Mouse (Mus musculus): ENCODE data around the gene Wdfy2.
"Not testable (repeated sequence)": the region's sequence is repeated elsewhere in the genome, so short reads cannot be mapped to it uniquely, and the experiment has no call there.

Gene Wdfy2

GRCm38 (mm10) chr14:62880084-62880851 lies 42.8 kb downstream of the Wdfy2 start:
- Histone ChIP-seq H3K36me3 (ENCODE audit: control insufficient read depth, insufficient read depth, low read length, poor library complexity, severe bottlenecking) (no peaks in the 10 kb centered on the region), H3K27me3 (ENCODE audit: control insufficient read depth, insufficient read depth, low read length, poor library complexity, severe bottlenecking) (no peaks in the 10 kb centered on the region)
- DNase-seq (ENCODE audit: low read depth, low spot score): no peak

GRCm38 (mm10) chr14:62882061-62882614 lies 44.7 kb downstream of the Wdfy2 start:
- DNase-seq (ENCODE audit: low read depth, low spot score): peak; percentile 19

GRCm38 (mm10) chr14:62883551-62883950 lies 46.1 kb downstream of the Wdfy2 start:
- Histone ChIP-seq H3K36me3 (ENCODE audit: control insufficient read depth, insufficient read depth, low read length, poor library complexity, severe bottlenecking) (0 out of 2 replicates have a peak, but pooled peaks cover 3% of the 10 kb centered on the region), H3K27me3 (ENCODE audit: control insufficient read depth, insufficient read depth, low read length, poor library complexity, severe bottlenecking) (no peaks in the 10 kb centered on the region)
- no peak for DNase-seq (ENCODE audit: low read depth, low spot score)

More at GRCm38 (mm10) chr14:62882061-62882614, 44.7 kb downstream of the Wdfy2 start:
- Histone ChIP-seq H3K36me3 (ENCODE audit: control insufficient read depth, insufficient read depth, low read length, poor library complexity, severe bottlenecking) (0 out of 2 replicates have a peak, but pooled peaks cover 3% of the 10 kb centered on the region), H3K27me3 (ENCODE audit: control insufficient read depth, insufficient read depth, low read length, poor library complexity, severe bottlenecking) (no peaks in the 10 kb centered on the region)

DNA sequence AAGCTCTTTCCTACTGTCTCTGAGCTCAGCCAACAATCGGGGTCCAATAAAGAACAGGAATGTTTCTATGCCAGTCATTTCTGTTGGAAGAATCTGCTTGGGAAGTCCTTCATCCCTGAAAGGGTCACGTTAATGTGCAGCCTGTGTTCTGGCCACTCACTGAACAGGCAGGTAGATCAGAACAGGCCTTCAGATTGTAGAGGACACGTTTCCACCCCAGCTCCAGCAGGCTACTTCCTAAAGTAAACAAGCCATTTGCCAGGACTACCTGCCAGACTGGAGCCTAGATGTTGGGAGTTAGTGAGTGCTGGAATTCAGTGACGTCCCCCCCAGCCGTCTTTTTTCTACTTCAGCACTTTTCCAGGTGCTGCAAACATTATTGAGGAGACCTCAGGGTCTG lies 46.7 kb downstream of the Wdfy2 start:
- Histone ChIP-seq H3K36me3 (ENCODE audit: control insufficient read depth, insufficient read depth, low read length, poor library complexity, severe bottlenecking) (0 out of 2 replicates have a peak, but pooled peaks cover 3% of the 10 kb centered on the region), H3K27me3 (ENCODE audit: control insufficient read depth, insufficient read depth, low read length, poor library complexity, severe bottlenecking) (no peaks in the 10 kb centered on the region)
- DNase-seq (ENCODE audit: low read depth, low spot score): no peak

DNA sequence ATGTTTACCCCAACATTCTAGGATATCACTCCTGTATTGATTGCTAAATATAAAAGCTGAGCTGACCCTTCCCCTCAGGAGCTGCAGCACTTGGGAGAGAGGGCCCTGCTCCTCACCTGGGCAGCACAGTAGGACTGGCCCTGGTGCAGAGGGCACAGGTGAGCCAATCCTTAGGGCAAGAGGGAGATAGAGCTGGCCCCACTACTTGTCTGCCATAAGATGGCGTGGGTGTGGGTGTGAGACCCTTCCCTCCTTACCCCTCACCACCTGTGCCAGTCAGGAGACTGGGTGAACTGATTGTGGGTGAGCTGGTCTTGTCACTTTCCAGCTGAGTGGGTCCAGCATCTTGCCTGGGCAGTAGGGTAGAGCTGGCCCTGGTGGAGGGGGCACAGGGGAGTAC lies 47.2 kb downstream of the Wdfy2 start:
- Histone ChIP-seq H3K36me3 (ENCODE audit: control insufficient read depth, insufficient read depth, low read length, poor library complexity, severe bottlenecking) (0 out of 2 replicates have a peak, but pooled peaks cover 3% of the 10 kb centered on the region), H3K27me3 (ENCODE audit: control insufficient read depth, insufficient read depth, low read length, poor library complexity, severe bottlenecking) (no peaks in the 10 kb centered on the region)
- no peak for DNase-seq (ENCODE audit: low read depth, low spot score)

DNA sequence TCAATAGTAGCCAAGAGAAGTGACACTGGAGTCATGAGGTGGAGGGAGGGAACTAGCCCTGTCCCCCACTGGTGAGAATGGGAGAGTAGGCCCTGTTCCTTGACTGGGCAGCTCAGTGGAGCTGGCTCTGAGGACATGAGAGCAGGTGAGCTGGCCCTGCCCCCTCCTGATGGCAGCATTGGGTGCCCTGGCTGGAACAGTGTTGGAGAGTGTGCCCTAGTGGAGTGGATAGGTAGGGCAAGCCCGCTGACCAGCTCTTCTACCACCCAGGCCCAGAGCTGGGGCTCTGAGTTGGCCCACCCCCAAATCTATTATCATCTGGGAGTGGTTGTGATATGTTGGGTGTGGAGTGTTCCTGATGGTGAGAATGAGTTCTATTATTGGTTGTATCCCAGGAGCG lies 47.7 kb downstream of the Wdfy2 start:
- Histone ChIP-seq H3K36me3 (ENCODE audit: control insufficient read depth, insufficient read depth, low read length, poor library complexity, severe bottlenecking) (0 out of 2 replicates have a peak, but pooled peaks cover 3% of the 10 kb centered on the region), H3K27me3 (ENCODE audit: control insufficient read depth, insufficient read depth, low read length, poor library complexity, severe bottlenecking) (no peaks in the 10 kb centered on the region)
- peak; percentile 17 for DNase-seq (ENCODE audit: low read depth, low spot score)

- H3K27me3 ChIP-seq (ENCODE audit: control insufficient read depth, insufficient read depth, low read length, poor library complexity, severe bottlenecking): no peaks in the 10 kb centered on the region
- no peaks in the 10 kb centered on the region for H3K36me3 ChIP-seq (ENCODE audit: control insufficient read depth, insufficient read depth, low read length, poor library complexity, severe bottlenecking)
- no peak for DNase-seq (ENCODE audit: low read depth, low spot score)
Observed at GRCm38 (mm10) chr14:62891401-62891800, 53.9 kb downstream of the Wdfy2 start.

DNA sequence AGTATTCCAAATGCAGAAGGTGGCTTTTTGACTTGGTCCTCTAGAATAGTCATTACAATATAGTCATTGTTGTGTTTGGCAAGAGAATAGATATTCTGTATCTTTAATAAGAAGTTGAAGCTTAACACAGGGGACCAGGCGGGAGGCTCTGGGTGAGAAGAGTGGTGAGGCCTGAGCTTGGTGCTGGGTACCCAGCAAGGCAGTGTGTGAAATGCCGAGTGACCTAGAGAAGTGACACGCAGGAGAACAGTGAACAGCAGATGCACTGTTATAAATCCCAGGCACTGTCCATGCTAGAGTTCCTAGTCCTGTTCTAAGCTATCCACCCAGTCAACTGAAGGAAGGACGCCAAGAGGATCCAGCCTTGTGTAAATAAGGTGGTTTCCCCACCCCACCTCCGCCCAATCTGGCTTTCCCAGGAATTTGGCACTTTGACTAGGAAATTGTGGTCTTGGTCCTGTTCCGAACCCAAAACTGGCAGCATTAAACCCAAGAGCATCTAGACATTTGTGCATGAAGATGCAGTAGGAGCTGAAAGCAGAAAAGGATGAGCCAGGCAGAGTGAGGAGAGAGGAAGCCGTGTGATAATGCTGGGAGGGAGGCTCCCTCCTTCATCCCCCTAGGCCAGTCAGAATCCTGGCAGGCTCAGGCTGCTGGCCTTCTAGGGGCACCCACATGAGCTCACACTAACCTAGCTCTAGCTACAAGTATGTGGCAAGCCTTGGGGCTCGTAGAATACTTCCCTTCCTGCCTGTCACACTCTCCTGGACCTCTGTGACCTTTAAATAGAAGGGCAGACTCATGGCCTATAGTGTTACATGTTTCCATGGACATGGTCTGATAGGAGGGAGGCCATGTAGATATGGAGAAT lies 55.5 kb downstream of the Wdfy2 start:
- Histone ChIP-seq H3K27me3 (ENCODE audit: control insufficient read depth, insufficient read depth, low read length, poor library complexity, severe bottlenecking) (no peaks in the 10 kb centered on the region), H3K36me3 (ENCODE audit: control insufficient read depth, insufficient read depth, low read length, poor library complexity, severe bottlenecking) (no peaks in the 10 kb centered on the region)
- no peak for DNase-seq (ENCODE audit: low read depth, low spot score)

GRCm38 (mm10) chr14:62893642-62894180 lies 56.2 kb downstream of the Wdfy2 start:
- not testable (repeated sequence) for DNase-seq (ENCODE audit: low read depth, low spot score); H3K36me3 ChIP-seq (ENCODE audit: control insufficient read depth, insufficient read depth, low read length, poor library complexity, severe bottlenecking); H3K27me3 ChIP-seq (ENCODE audit: control insufficient read depth, insufficient read depth, low read length, poor library complexity, severe bottlenecking)

DNA sequence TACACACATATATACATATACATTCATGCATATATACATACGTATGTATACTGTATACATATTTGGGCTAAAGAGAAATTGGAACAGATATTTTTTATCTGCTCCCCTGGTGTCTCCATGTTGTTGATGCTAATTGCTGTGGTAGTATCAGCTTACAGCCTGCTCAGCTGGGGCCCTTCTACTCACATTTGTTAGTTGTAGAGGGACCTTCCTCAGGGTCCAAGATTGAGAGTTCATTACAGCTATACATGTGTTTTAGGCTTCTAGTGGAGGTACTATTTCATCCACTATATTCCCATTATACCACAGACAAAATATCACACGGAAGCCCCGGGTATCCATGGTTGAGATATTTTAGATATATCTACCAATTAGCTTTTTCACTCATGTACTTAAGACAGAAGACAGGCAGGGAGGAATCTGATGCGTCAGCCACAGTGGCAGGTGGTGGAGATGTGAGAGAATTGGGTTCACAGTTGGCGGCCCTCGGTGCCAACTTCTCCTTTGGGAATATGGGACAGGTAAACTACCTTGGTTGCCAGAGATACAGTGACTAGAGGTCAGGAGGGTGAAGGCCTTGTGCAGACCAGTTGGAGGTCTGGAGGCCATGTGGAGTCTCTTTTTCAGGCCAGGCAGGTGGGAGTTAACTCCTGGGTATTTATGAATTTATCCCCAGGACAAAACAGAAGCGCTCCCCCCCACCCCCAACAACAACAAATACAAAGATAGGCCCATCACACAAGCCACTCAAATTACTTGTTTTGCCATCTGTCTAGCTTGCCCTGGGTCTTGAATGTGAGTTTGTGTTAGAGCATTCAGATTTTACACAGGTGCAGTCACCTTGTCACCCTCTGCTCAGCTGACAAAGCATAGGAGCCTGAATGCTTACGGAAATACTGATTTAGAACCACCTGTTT lies 57.7 kb downstream of the Wdfy2 start:
- H3K36me3 ChIP-seq (ENCODE audit: control insufficient read depth, insufficient read depth, low read length, poor library complexity, severe bottlenecking): no peaks in the 10 kb centered on the region
- no peak for DNase-seq (ENCODE audit: low read depth, low spot score)
- H3K27me3 ChIP-seq (ENCODE audit: control insufficient read depth, insufficient read depth, low read length, poor library complexity, severe bottlenecking): no peaks in the 10 kb centered on the region

- DNase-seq (ENCODE audit: low read depth, low spot score): no peak
- Histone ChIP-seq H3K36me3 (ENCODE audit: control insufficient read depth, insufficient read depth, low read length, poor library complexity, severe bottlenecking) (peaks cover 1% of the 10 kb centered on the region; the same call in 1 of the 2 replicates), H3K27me3 (ENCODE audit: control insufficient read depth, insufficient read depth, low read length, poor library complexity, severe bottlenecking) (no peaks in the 10 kb centered on the region)
Observed at GRCm38 (mm10) chr14:62898061-62898460, 60.6 kb downstream of the Wdfy2 start.

GRCm38 (mm10) chr14:62907888-62908287 lies 70.4 kb downstream of the Wdfy2 start:
- Histone ChIP-seq H3K36me3 (ENCODE audit: control insufficient read depth, insufficient read depth, low read length, poor library complexity, severe bottlenecking) (no peaks in the 10 kb centered on the region), H3K27me3 (ENCODE audit: control insufficient read depth, insufficient read depth, low read length, poor library complexity, severe bottlenecking) (no peaks in the 10 kb centered on the region)
- DNase-seq (ENCODE audit: low read depth, low spot score): peak; percentile 51

DNA sequence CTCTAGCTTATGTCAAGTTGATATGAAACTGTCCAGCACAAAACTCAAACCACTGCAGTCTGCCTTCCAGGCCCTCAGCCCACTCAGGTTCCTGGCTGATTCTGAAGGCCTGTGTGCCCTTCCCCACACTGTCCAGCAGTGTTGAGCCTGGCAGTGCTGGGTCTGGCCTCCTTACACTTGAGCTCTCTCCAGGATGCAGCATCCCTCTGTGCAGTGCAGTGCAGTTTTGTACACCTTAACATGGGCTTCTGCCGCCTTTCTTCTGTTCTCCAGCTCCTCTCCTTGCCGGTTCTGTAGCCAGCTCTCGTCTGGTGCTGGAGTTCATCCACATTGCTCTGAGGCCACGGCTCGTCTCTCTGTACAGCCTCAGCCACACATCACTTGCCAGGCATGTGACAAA lies 71.1 kb downstream of the Wdfy2 start:
- Histone ChIP-seq H3K36me3 (ENCODE audit: control insufficient read depth, insufficient read depth, low read length, poor library complexity, severe bottlenecking) (no peaks in the 10 kb centered on the region), H3K27me3 (ENCODE audit: control insufficient read depth, insufficient read depth, low read length, poor library complexity, severe bottlenecking) (no peaks in the 10 kb centered on the region)
- DNase-seq (ENCODE audit: low read depth, low spot score): no peak

DNA sequence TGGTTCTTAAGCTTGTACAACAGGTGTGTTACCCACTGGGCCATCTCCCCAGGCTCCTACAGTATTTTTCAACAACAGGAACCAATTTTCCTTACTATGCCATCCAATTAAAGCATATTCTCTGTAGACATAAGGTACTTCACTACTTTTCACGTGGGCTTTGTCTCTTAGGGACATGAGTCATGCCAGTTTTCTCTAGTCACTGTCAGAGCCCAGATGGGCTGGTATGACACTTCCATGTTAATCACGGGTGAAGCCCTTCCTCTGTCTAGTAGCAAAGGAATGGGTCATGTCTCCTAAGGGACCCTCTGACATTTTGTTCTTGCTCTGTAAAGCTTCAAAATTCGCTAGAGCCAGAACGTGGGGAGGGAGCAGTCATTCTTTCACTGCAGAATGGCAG lies 73.4 kb downstream of the Wdfy2 start:
- H3K27me3 ChIP-seq (ENCODE audit: control insufficient read depth, insufficient read depth, low read length, poor library complexity, severe bottlenecking): no peaks in the 10 kb centered on the region
- H3K36me3 ChIP-seq (ENCODE audit: control insufficient read depth, insufficient read depth, low read length, poor library complexity, severe bottlenecking): no peaks in the 10 kb centered on the region
- no peak for DNase-seq (ENCODE audit: low read depth, low spot score)

All from splenic B cell, adult 2 months (primary cell).